Mouse (Mus musculus): Measurements from ENCODE around the gene Hoga1. TPM values are rescaled to one million over a fixed set of nuclear protein-coding genes. Genes with fewer than 3 reads are reported as not detected.

Gene Hoga1
- total and polyA plus RNA-seq, 3 experiments, result not detected

- DNase-seq (ENCODE audit: extremely low read depth), result no peak
- Histone ChIP-seq H3K27ac (ENCODE audit: insufficient read depth, low read depth) (no peak overlapping the region), H3K4me2 (ENCODE audit: insufficient read depth, low read depth, poor library complexity, severe bottlenecking) (no peak overlapping the region), H3K4me3 (replicated peaks in 1 of 3; ENCODE audit: low read depth in 2 of 3, low read length in 2 of 3, poor library complexity in 1 of 3) (no peak overlapping the region), H3K9ac (ENCODE audit: insufficient read depth, low read depth) (no peak overlapping the region), H3K27me3 (replicated peaks) (no peaks in the 10 kb centered on the region), H3K79me2 (replicated peaks; ENCODE audit: control insufficient read depth, extremely low read depth, insufficient read depth, poor library complexity, severe bottlenecking) (no peaks in the 10 kb centered on the region), H3K36me3 (replicated peaks in 1 of 2; ENCODE audit: control insufficient read depth in 1 of 2, insufficient read depth in 1 of 2, low read length in 1 of 2) (no peaks in the 10 kb centered on the region), H3K9me3 (replicated peaks; ENCODE audit: low read length) (no peaks in the 10 kb centered on the region), H3K4me1 (ENCODE audit: control insufficient read depth in 1 of 2, insufficient read depth in 2 of 2) (peaks cover 12 to 24% of the 10 kb centered on the region in 2 experiments; a peak in 3 of 4 replicates)
- TF ChIP-seq TBP (conservative IDR thresholded peaks at IDR 0.05; ENCODE audit: low read depth, low read length), result no peak
- in situ Hi-C loops (cut with MboI; ENCODE audit: low pct_ligation_motif_present, low pct_unique_long_range_greater_than_20kb, low sequenced_read_pairs), result no loop called here
- dilution Hi-C loops (cut with MboI; ENCODE audit: extremely low pct_ligation_motif_present, extremely low pct_unique_long_range_greater_than_20kb, low sequenced_read_pairs), result no loop called here
Observed at GRCm38 (mm10) chr19:42014231-42014825, 31.1 kb upstream of the Hoga1 start.

GRCm38 (mm10) chr19:42015001-42015400 lies 30.4 kb upstream of the Hoga1 start:
- DNase-seq (ENCODE audit: extremely low read depth), result no peak

GRCm38 (mm10) chr19:42016251-42016650 lies 29.2 kb upstream of the Hoga1 start:
- Histone ChIP-seq H3K4me2 (ENCODE audit: insufficient read depth, low read depth, poor library complexity, severe bottlenecking) (no peak overlapping the region), H3K79me2 (replicated peaks; ENCODE audit: control insufficient read depth, extremely low read depth, insufficient read depth, poor library complexity, severe bottlenecking) (no peaks in the 10 kb centered on the region), H3K27me3 (replicated peaks) (no peaks in the 10 kb centered on the region), H3K4me1 (ENCODE audit: control insufficient read depth in 1 of 2, insufficient read depth in 2 of 2) (peaks cover 19 to 42% of the 10 kb centered on the region in 2 experiments; a peak in 3 of 4 replicates), H3K36me3 (replicated peaks in 1 of 2; ENCODE audit: control insufficient read depth in 1 of 2, insufficient read depth in 1 of 2, low read length in 1 of 2) (no peaks in the 10 kb centered on the region), H3K4me3 (replicated peaks in 1 of 3; ENCODE audit: low read depth in 2 of 3, low read length in 2 of 3, poor library complexity in 1 of 3) (no peak overlapping the region), H3K27ac (ENCODE audit: insufficient read depth, low read depth) (no peak overlapping the region), H3K9ac (ENCODE audit: insufficient read depth, low read depth) (no peak overlapping the region), H3K9me3 (replicated peaks; ENCODE audit: low read length) (no peaks in the 10 kb centered on the region)
- in situ Hi-C loops (cut with MboI; ENCODE audit: low pct_ligation_motif_present, low pct_unique_long_range_greater_than_20kb, low sequenced_read_pairs) (no loop called here), dilution Hi-C loops (cut with MboI; ENCODE audit: extremely low pct_ligation_motif_present, extremely low pct_unique_long_range_greater_than_20kb, low sequenced_read_pairs) (no loop called here)
- no peak for TF ChIP-seq POLR2AphosphoS2 (IDR thresholded peaks at IDR 0.05; ENCODE audit: low read depth, low read length)
- TF ChIP-seq BHLHE40 (IDR thresholded peaks at IDR 0.05; ENCODE audit: low read depth, low read length), result no peak
- TF ChIP-seq JUN (IDR thresholded peaks at IDR 0.05; ENCODE audit: insufficient read depth, low read depth, low read length), result no peak
- TF ChIP-seq E2F4 (IDR thresholded peaks at IDR 0.05; ENCODE audit: insufficient replicate concordance, low read depth, low read length), result no peak
- no peak for TF ChIP-seq GABPA (IDR thresholded peaks at IDR 0.05; ENCODE audit: insufficient replicate concordance, low read depth, low read length)
- no peak for TF ChIP-seq ELF1 (IDR thresholded peaks at IDR 0.05; ENCODE audit: low read depth, low read length)
- TF ChIP-seq TCF12 (IDR thresholded peaks at IDR 0.05; ENCODE audit: low read depth, low read length), result no peak
- no peak for TF ChIP-seq HCFC1 (IDR thresholded peaks at IDR 0.05; ENCODE audit: low read depth, low read length)
- no peak for TF ChIP-seq SIN3A (IDR thresholded peaks at IDR 0.05; ENCODE audit: low read length)
- no peak for TF ChIP-seq ZKSCAN1 (IDR thresholded peaks at IDR 0.05; ENCODE audit: borderline replicate concordance, low read depth, low read length)
- no peak for TF ChIP-seq PAX5 (IDR thresholded peaks at IDR 0.05; ENCODE audit: low read length)
- no peak for TF ChIP-seq MXI1 (IDR thresholded peaks at IDR 0.05; ENCODE audit: low read depth, low read length)
- no peak for TF ChIP-seq UBTF (IDR thresholded peaks at IDR 0.05; ENCODE audit: low read depth, low read length)
- TF ChIP-seq NELFE (IDR thresholded peaks at IDR 0.05; ENCODE audit: low read depth, low read length), result no peak
- TF ChIP-seq USF1 (IDR thresholded peaks at IDR 0.05; ENCODE audit: low read depth, low read length), result no peak
- no peak for TF ChIP-seq KAT2A (IDR thresholded peaks at IDR 0.05; ENCODE audit: insufficient replicate concordance, low read length)
- TF ChIP-seq MEF2A (IDR thresholded peaks at IDR 0.05; ENCODE audit: borderline replicate concordance, low read depth, low read length), result no peak
- no peak for DNase-seq (ENCODE audit: extremely low read depth)

More at GRCm38 (mm10) chr19:42015001-42015400, 30.4 kb upstream of the Hoga1 start:
- Histone ChIP-seq H3K4me3 (replicated peaks in 1 of 3; ENCODE audit: low read depth in 2 of 3, low read length in 2 of 3, poor library complexity in 1 of 3) (no peak overlapping the region), H3K9ac (ENCODE audit: insufficient read depth, low read depth) (no peak overlapping the region), H3K9me3 (replicated peaks; ENCODE audit: low read length) (no peaks in the 10 kb centered on the region), H3K79me2 (replicated peaks; ENCODE audit: control insufficient read depth, extremely low read depth, insufficient read depth, poor library complexity, severe bottlenecking) (no peaks in the 10 kb centered on the region), H3K27ac (ENCODE audit: insufficient read depth, low read depth) (no peak overlapping the region), H3K27me3 (replicated peaks) (no peaks in the 10 kb centered on the region), H3K4me1 (ENCODE audit: control insufficient read depth in 1 of 2, insufficient read depth in 2 of 2) (peaks cover 14 to 30% of the 10 kb centered on the region in 2 experiments; a peak in 3 of 4 replicates), H3K4me2 (ENCODE audit: insufficient read depth, low read depth, poor library complexity, severe bottlenecking) (no peak overlapping the region), H3K36me3 (replicated peaks in 1 of 2; ENCODE audit: control insufficient read depth in 1 of 2, insufficient read depth in 1 of 2, low read length in 1 of 2) (no peaks in the 10 kb centered on the region)
- TF ChIP-seq CHD1 (IDR thresholded peaks at IDR 0.05; ENCODE audit: low read depth, low read length), result no peak
- TF ChIP-seq TCF12 (IDR thresholded peaks at IDR 0.05; ENCODE audit: low read depth, low read length), result no peak
- no peak for TF ChIP-seq RCOR1 (conservative IDR thresholded peaks at IDR 0.05; ENCODE audit: low read depth, low read length)
- no peak for TF ChIP-seq MEF2A (IDR thresholded peaks at IDR 0.05; ENCODE audit: borderline replicate concordance, low read depth, low read length)
- no peak for TF ChIP-seq SMC3 (IDR thresholded peaks at IDR 0.05; ENCODE audit: low read depth, low read length)
- in situ Hi-C loops (cut with MboI; ENCODE audit: low pct_ligation_motif_present, low pct_unique_long_range_greater_than_20kb, low sequenced_read_pairs) (no loop called here), dilution Hi-C loops (cut with MboI; ENCODE audit: extremely low pct_ligation_motif_present, extremely low pct_unique_long_range_greater_than_20kb, low sequenced_read_pairs) (no loop called here)
